Mouse (Mus musculus): ENCODE results near the gene D7Ertd443e. TPM values are rescaled to one million over a fixed set of nuclear protein-coding genes. Genes with fewer than 3 reads are reported as not detected.

Gene D7Ertd443e
- polyA plus RNA-seq, 1 experiment from 2014 or later: not detected

- no peak overlapping the region for H3K4me2 ChIP-seq
- ATAC-seq (ENCODE audit: low FRiP score): no peak
- 87% methylated on average over 4 of the region's 4 CpGs for WGBS
These were observed 16.2 kb downstream of the D7Ertd443e start for GRCm38 (mm10) chr7:134369241-134369640.

DNA sequence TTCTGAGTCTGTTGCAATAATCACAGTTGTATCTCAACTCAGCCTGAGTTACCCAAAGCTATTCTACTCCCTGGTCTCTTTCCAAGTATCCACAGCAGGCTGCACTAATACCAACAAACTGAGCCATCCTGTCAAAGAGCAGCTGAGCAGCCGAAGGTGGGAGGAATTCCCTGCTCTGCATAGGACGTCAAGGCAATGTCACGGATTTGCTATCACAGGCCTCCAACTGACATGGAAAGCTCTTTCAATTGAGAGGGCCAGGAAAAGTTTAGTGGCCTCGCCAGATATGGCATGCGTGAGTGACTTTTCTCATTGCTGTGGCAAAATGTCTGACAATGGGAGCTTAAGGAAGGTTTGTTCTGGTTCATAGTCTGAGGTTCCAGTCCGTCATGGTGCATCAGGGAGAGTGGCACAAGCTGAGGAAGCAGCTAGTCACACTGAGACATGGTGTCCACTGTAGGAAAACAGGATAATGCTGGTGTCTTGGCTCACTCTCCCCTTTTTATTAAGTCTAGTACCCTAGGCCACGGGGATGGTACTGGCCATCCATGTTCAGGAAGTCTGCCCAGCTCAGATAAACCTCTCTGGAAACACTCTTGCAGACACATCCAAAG is 23.1 kb downstream of the D7Ertd443e start:
- Histone ChIP-seq H3K4me1 (no peaks in the 10 kb centered on the region), H3K36me3 (replicated peaks) (no peaks in the 10 kb centered on the region), H3K9ac (no peak overlapping the region), H3K27me3 (no peaks in the 10 kb centered on the region), H3K9me3 (no peaks in the 10 kb centered on the region), H3K4me2 (no peak overlapping the region), H3K27ac (no peak overlapping the region), H3K4me3 (replicated peaks) (no peak overlapping the region)
- ATAC-seq (ENCODE audit: low FRiP score): no peak
- WGBS: 76% methylated on average over 7 of the region's 7 CpGs

More at GRCm38 (mm10) chr7:134369241-134369640, 16.2 kb downstream of the D7Ertd443e start:
- H3K27ac ChIP-seq: no peak overlapping the region
- no peaks in the 10 kb centered on the region for H3K9me3 ChIP-seq
- no peak overlapping the region for H3K4me3 ChIP-seq (replicated peaks)
- H3K4me1 ChIP-seq: no peaks in the 10 kb centered on the region
- no peaks in the 10 kb centered on the region for H3K36me3 ChIP-seq (replicated peaks)
- H3K9ac ChIP-seq: no peak overlapping the region
- no peaks in the 10 kb centered on the region for H3K27me3 ChIP-seq

DNA sequence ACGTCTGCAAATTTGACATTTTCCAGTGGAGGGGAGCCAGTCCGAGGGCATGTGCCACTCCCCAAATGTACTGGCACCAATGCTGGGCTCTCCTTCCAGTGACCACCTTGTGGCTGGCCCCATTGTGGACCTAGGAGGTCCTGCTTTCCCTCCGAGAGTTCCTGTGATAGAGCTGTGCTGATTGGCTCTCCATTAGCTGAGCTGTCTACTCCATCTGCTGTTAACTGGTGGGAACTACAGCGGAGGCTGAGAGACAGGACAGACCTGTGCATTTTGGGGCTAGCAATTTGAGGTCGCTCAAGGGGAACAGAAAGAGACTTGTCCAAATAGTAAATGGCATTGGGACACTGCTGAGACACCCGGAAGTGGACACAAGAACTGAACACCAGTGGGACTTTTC is 36.6 kb downstream of the D7Ertd443e start:
- Histone ChIP-seq H3K4me2 (no peak overlapping the region), H3K9me3 (no peaks in the 10 kb centered on the region), H3K36me3 (replicated peaks) (no peaks in the 10 kb centered on the region), H3K27ac (no peak overlapping the region), H3K4me1 (no peaks in the 10 kb centered on the region), H3K4me3 (replicated peaks) (no peak overlapping the region), H3K9ac (no peak overlapping the region), H3K27me3 (no peaks in the 10 kb centered on the region)
- ATAC-seq (ENCODE audit: low FRiP score): peak; percentile 63; the same call in 1 of the 2 replicates
- 31% methylated on average over 6 of the region's 6 CpGs for WGBS

- no peak for ATAC-seq (ENCODE audit: low FRiP score)
- WGBS: 86% methylated on average over 2 of the region's 2 CpGs
- Histone ChIP-seq H3K36me3 (replicated peaks) (no peaks in the 10 kb centered on the region), H3K9me3 (no peaks in the 10 kb centered on the region), H3K4me3 (replicated peaks) (no peak overlapping the region), H3K27ac (no peak overlapping the region), H3K9ac (no peak overlapping the region), H3K4me2 (no peak overlapping the region), H3K4me1 (no peaks in the 10 kb centered on the region), H3K27me3 (no peaks in the 10 kb centered on the region)
These were observed 43.3 kb downstream of the D7Ertd443e start for GRCm38 (mm10) chr7:134342202-134342601.

DNA sequence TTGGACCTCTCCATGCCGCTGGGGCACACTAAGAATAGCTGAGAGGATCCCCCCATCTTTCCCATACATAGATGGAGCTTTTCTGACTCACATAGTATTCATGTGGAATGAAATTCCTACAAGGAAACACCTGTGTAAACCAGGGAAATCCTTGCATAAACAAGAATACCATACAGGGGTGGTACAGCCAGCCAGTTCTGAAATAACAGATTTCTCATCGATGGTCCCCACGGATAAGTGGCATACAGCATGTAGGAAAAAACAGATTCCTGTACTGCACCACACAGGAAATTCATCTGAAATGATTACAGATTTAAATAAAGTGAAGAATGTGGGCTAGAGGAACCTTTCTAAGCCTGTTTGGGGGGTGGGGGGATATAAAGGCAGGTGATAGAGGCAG is 49.5 kb downstream of the D7Ertd443e start:
- no peak for ATAC-seq (ENCODE audit: low FRiP score)
- Histone ChIP-seq H3K4me2 (no peak overlapping the region), H3K36me3 (replicated peaks) (no peaks in the 10 kb centered on the region), H3K4me3 (replicated peaks) (no peak overlapping the region), H3K9me3 (no peaks in the 10 kb centered on the region), H3K9ac (no peak overlapping the region), H3K27ac (no peak overlapping the region), H3K4me1 (no peaks in the 10 kb centered on the region), H3K27me3 (no peaks in the 10 kb centered on the region)
- WGBS: 91% methylated on average over 3 of the region's 3 CpGs

DNA sequence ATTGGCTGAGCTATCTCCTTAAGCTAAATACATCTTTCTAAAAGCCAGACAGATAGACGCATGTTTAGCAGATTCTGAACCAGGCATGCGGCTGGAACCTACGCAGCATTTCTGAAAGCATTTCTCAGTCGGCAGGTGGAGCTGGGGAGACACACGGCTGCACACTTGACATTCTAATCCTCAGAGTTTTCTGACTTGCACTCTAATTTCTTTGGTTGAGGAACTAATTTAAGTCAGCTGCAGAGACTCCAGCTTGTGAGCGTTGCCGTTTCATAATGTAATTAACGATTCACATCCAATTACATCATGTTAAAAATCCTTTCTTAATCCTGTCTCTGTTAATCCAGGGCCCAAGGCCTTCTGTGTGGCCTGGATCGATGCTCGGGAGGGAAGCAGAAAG is 64.5 kb downstream of the D7Ertd443e start:
- 35% methylated on average over 10 of the region's 10 CpGs for WGBS
- no peaks in the 10 kb centered on the region for H3K36me3 ChIP-seq (replicated peaks)
- ATAC-seq (ENCODE audit: low FRiP score): no peak
- H3K9me3 ChIP-seq: no peaks in the 10 kb centered on the region
- H3K9ac ChIP-seq: no peak overlapping the region
- no peak overlapping the region for H3K4me2 ChIP-seq
- H3K27me3 ChIP-seq: no peaks in the 10 kb centered on the region
- H3K4me1 ChIP-seq: peaks cover 5% of the 10 kb centered on the region; the same call in 1 of the 2 replicates
- H3K27ac ChIP-seq: no peak overlapping the region
- H3K4me3 ChIP-seq (replicated peaks): no peak overlapping the region

DNA sequence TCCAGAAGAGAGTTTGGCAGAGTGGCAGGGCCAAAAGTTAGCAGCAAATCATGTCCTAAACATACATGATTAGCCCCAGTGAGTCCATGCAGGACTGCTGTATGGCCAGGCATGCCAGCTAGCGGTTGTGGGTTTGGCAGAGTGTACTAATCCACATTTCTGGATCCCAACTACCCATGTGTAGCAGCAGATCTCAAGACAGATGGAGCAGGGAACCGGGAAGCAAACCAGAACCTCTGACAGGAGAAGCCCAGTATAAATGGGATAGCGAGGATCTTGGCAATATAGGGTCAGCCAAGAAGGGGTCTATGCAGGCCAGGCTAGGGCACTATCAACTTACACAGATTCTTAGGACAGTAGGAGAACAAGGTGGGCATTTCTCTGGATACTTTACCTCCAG is 83.4 kb downstream of the D7Ertd443e start:
- ATAC-seq (ENCODE audit: low FRiP score): no peak
- H3K9ac ChIP-seq: no peak overlapping the region
- no peak overlapping the region for H3K27ac ChIP-seq
- no peak overlapping the region for H3K4me2 ChIP-seq
- H3K4me1 ChIP-seq: no peaks in the 10 kb centered on the region
- WGBS: 83% methylated on average over 3 of the region's 3 CpGs
- H3K27me3 ChIP-seq: no peaks in the 10 kb centered on the region
- no peaks in the 10 kb centered on the region for H3K9me3 ChIP-seq
- no peak overlapping the region for H3K4me3 ChIP-seq (replicated peaks)
- no peaks in the 10 kb centered on the region for H3K36me3 ChIP-seq (replicated peaks)

DNA sequence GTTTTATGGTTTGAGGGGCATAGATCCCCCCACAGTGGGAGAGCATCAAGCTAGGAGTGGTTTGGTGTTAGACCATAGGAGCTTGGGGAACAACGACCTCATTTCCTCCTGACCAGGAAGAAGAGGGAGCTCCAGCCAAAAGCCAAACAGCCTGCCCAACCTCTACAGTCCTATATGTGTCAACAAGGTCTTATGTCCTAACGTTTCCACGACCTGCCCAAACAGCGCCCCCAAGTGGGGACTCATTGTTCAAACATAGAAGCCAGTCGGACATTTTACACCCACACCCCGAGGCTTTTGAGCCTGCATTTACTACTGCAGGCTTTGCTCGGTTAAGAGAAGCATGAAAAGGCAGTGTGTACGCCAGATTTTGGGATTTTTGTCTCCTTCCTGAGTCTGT is 84.2 kb downstream of the D7Ertd443e start:
- H3K9ac ChIP-seq: no peak overlapping the region
- H3K27ac ChIP-seq: no peak overlapping the region
- no peak overlapping the region for H3K4me2 ChIP-seq
- no peaks in the 10 kb centered on the region for H3K4me1 ChIP-seq
- no peaks in the 10 kb centered on the region for H3K9me3 ChIP-seq
- no peak overlapping the region for H3K4me3 ChIP-seq (replicated peaks)
- H3K27me3 ChIP-seq: no peaks in the 10 kb centered on the region
- 47% methylated on average over 8 of the region's 8 CpGs for WGBS
- ATAC-seq (ENCODE audit: low FRiP score): no peak
- H3K36me3 ChIP-seq (replicated peaks): no peaks in the 10 kb centered on the region

GRCm38 (mm10) chr7:134292750-134293149 is 92.7 kb downstream of the D7Ertd443e start:
- WGBS: 91% methylated on average over 3 of the region's 3 CpGs
- Histone ChIP-seq H3K9me3 (no peaks in the 10 kb centered on the region), H3K36me3 (replicated peaks) (no peaks in the 10 kb centered on the region), H3K27me3 (no peaks in the 10 kb centered on the region), H3K4me1 (no peaks in the 10 kb centered on the region), H3K27ac (no peak overlapping the region), H3K4me3 (replicated peaks) (no peak overlapping the region), H3K9ac (no peak overlapping the region), H3K4me2 (no peak overlapping the region)
- ATAC-seq (ENCODE audit: low FRiP score): no peak

DNA sequence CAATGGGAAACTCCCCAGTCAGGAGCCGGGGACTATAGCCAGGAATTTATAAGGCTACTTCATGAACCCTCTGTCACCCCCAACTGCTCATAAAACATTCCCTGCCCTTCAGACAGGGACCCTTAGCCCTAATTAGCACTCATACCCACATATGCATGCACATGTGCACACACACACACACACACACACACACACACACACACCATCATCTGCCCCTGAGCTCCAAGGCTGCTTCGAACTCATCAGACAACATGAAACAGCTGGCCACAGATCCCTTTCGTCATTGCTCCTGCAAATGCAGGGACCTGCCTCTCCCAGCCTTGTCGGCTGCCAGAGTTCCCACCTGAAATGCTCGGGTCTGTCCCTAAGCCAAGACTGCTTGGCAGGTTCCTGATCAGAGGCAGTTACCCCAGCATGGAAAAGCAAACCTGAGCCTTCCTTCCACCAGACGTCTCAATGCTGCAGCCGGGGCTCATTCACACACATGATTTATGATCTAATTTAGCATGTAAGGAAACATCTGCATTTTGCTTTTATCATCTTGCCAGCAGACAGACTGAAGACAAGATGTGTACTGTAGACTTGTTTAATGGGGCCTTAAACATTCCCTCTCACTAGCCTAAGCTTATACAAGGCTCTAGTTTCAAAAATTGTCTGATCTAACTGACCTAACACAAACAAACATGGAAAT is 95.7 kb downstream of the D7Ertd443e start:
- Histone ChIP-seq H3K27me3 (no peaks in the 10 kb centered on the region), H3K27ac (no peak overlapping the region), H3K4me3 (replicated peaks) (no peak overlapping the region), H3K36me3 (replicated peaks) (no peaks in the 10 kb centered on the region), H3K9ac (no peak overlapping the region), H3K9me3 (no peaks in the 10 kb centered on the region), H3K4me2 (no peak overlapping the region), H3K4me1 (no peaks in the 10 kb centered on the region)
- WGBS: 86% methylated on average over 7 of the region's 7 CpGs
- no peak for ATAC-seq (ENCODE audit: low FRiP score)

GRCm38 (mm10) chr7:134289126-134289525 is 96.3 kb downstream of the D7Ertd443e start:
- H3K4me1 ChIP-seq: no peaks in the 10 kb centered on the region
- H3K4me2 ChIP-seq: no peak overlapping the region
- ATAC-seq (ENCODE audit: low FRiP score): no peak
- no peak overlapping the region for H3K4me3 ChIP-seq (replicated peaks)
- no peak overlapping the region for H3K9ac ChIP-seq
- no peak overlapping the region for H3K27ac ChIP-seq
- 88% methylated on average over 5 of the region's 5 CpGs for WGBS
- no peaks in the 10 kb centered on the region for H3K36me3 ChIP-seq (replicated peaks)
- H3K9me3 ChIP-seq: no peaks in the 10 kb centered on the region
- H3K27me3 ChIP-seq: no peaks in the 10 kb centered on the region

DNA sequence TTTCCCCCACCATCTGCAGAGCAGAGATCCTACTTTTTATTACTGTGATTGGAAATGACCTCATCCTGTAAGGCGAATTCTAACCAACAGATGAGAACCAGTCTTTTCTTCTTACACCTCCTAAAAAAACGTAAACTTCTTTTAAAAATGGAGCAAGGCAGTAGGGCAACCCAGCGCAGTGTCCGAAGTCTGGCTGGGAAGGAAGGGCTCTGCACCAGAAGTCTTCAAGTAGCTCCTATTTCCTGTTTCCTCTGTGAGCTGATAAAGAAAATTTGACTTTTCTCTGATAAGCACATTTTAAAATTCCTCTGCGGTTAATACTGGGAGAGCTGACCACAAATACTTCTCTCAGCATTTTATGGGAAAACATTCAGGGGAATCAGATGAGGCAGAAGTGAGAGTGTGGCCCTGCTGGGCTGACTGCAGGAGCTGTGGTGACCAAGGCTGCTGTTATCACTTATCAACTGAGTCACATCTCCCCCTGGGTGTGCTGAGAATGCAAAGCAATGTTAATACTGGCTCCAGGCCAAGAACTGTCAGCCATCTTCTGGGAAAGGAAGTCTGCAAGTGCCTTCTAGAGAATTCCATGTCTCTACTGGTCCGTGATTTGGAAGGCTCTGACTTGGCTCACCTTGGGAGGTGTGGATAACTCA is 97.8 kb downstream of the D7Ertd443e start:
- no peak overlapping the region for H3K27ac ChIP-seq
- no peak overlapping the region for H3K9ac ChIP-seq
- H3K27me3 ChIP-seq: no peaks in the 10 kb centered on the region
- no peaks in the 10 kb centered on the region for H3K9me3 ChIP-seq
- ATAC-seq (ENCODE audit: low FRiP score): no peak
- no peaks in the 10 kb centered on the region for H3K4me1 ChIP-seq
- H3K36me3 ChIP-seq (replicated peaks): no peaks in the 10 kb centered on the region
- no peak overlapping the region for H3K4me2 ChIP-seq
- 82% methylated on average over 6 of the region's 6 CpGs for WGBS
- no peak overlapping the region for H3K4me3 ChIP-seq (replicated peaks)

GRCm38 (mm10) chr7:134272956-134273355 is 112.5 kb downstream of the D7Ertd443e start:
- 80% methylated on average over 5 of the region's 5 CpGs for WGBS
- ATAC-seq (ENCODE audit: low FRiP score): no peak
- Histone ChIP-seq H3K27me3 (0 out of 2 replicates have a peak, but pooled peaks cover 1% of the 10 kb centered on the region), H3K4me2 (no peak overlapping the region), H3K4me1 (no peaks in the 10 kb centered on the region), H3K9me3 (no peaks in the 10 kb centered on the region), H3K36me3 (replicated peaks) (no peaks in the 10 kb centered on the region), H3K9ac (no peak overlapping the region), H3K4me3 (replicated peaks) (no peak overlapping the region), H3K27ac (no peak overlapping the region)
